Mouse (Mus musculus): ENCODE data around the gene Ces2b. TPM values are rescaled to one million over a fixed set of nuclear protein-coding genes. Genes with fewer than 3 reads are reported as not detected.

The Ces2b gene
- polyA plus RNA-seq (2014; fragmentation: Nextera tagmentation; extraction: Ambion mirVana), result 0.17 TPM in 1 of 2 replicates, not detected in the other

DNA sequence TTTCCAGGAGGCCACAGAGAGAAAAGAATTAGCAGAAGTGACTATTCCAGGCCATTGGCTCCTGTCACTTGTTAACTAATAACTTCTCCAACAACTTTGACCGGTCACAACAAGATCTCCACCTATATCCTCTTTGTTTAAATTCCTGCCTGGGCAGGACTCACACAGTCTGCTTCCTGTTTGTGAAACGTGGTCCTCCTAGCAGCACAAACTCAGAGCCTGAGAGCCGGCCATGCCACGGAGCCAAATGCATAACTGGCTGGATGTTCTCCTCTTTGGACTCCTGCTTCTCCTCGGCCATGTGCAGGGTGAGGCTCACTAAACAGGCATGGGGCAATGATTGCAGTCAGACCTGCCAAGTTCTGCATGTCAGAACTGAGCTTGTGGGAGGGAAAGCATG lies at the start of gene Ces2b:
Gene Ces2b (plus strand): TSS at position 133 of the 400 bp plus-strand sequence.
- Histone ChIP-seq H3K9me3 (replicated peaks; ENCODE audit: control insufficient read depth, low read length) (no peaks in the 10 kb centered on the region), H3K4me2 (ENCODE audit: low read depth, low read length) (no peak within 1 kb of the TSS), H3K36me3 (replicated peaks; ENCODE audit: control insufficient read depth, insufficient read depth, low read depth, low read length) (no peaks in the 10 kb centered on the region), H3K9ac (replicated peaks; ENCODE audit: low read length) (no peak within 1 kb of the TSS), H3K4me3 (ENCODE audit: low read depth, low read length) (no peak within 1 kb of the TSS), H3K4me1 (ENCODE audit: control insufficient read depth, insufficient read depth, low read length) (no peaks in the 10 kb centered on the region), H3K27me3 (ENCODE audit: control insufficient read depth, insufficient read depth, low read length) (no peaks in the 10 kb centered on the region), H3K27ac (replicated peaks; ENCODE audit: low read depth, low read length) (no peak within 1 kb of the TSS)
- no peak for DNase-seq (ENCODE audit: low spot score)
- 75% methylated on average over 5 of the region's 5 CpGs for WGBS
- ATAC-seq (replicated peaks; ENCODE audit: insufficient number of reproducible peaks, low FRiP score, low TSS enrichment, low read depth), result no peak

DNA sequence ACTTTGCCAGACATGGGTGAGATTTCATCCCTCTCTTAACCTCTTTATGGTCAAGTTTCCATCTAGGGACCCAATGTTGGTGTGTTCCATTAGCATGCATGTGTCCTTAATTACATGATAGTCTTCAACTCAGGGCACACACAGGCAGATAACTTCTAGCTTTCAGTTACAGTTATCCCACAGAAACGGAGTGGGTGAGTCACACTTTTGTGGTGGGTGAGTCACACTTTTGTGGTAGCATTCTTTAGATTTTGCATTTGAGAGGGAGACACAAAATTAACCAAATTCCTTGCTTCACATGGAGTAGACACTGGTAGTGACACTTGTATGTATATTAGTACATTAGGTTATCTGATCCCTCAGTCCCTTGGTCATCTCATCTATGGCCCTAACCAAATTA lies 44.3 kb upstream of the Ces2b start:
- H3K9me3 ChIP-seq (replicated peaks; ENCODE audit: control insufficient read depth, low read length), result no peaks in the 10 kb centered on the region
- no peaks in the 10 kb centered on the region for H3K36me3 ChIP-seq (replicated peaks; ENCODE audit: control insufficient read depth, insufficient read depth, low read depth, low read length)
- no peak overlapping the region for H3K27ac ChIP-seq (replicated peaks; ENCODE audit: low read depth, low read length)
- no peak overlapping the region for H3K4me3 ChIP-seq (ENCODE audit: low read depth, low read length)
- no peak for ATAC-seq (replicated peaks; ENCODE audit: insufficient number of reproducible peaks, low FRiP score, low TSS enrichment, low read depth)
- H3K4me1 ChIP-seq (ENCODE audit: control insufficient read depth, insufficient read depth, low read length), result no peaks in the 10 kb centered on the region
- no peaks in the 10 kb centered on the region for H3K27me3 ChIP-seq (ENCODE audit: control insufficient read depth, insufficient read depth, low read length)
- WGBS, result 64% methylated on average over 1 of the region's 1 CpGs
- no peak overlapping the region for H3K9ac ChIP-seq (replicated peaks; ENCODE audit: low read length)
- no peak overlapping the region for H3K4me2 ChIP-seq (ENCODE audit: low read depth, low read length)
- DNase-seq (ENCODE audit: low spot score), result no peak

DNA sequence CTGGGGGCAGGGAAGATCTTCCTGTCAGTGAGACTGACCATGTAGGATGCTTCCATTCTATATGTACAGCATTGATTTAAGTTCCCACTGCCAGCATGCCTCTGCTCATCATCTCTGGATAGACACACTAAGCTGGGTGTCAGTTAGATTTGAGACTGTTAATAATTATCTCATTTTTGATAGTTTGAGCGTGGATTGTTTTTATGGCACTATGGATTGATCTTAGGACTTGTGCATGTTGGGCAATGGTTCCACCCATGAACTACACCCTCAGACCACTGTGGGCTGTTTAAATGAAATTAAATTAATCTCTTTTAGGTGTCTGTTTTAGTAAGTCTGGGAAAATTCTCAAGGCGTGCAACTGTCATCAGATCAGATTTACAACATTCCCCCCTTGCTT lies 42.4 kb upstream of the Ces2b start:
- no peaks in the 10 kb centered on the region for H3K27me3 ChIP-seq (ENCODE audit: control insufficient read depth, insufficient read depth, low read length)
- H3K36me3 ChIP-seq (replicated peaks; ENCODE audit: control insufficient read depth, insufficient read depth, low read depth, low read length), result no peaks in the 10 kb centered on the region
- DNase-seq (ENCODE audit: low spot score) (no peak), ATAC-seq (replicated peaks; ENCODE audit: insufficient number of reproducible peaks, low FRiP score, low TSS enrichment, low read depth) (no peak)
- no peak overlapping the region for H3K27ac ChIP-seq (replicated peaks; ENCODE audit: low read depth, low read length)
- H3K9me3 ChIP-seq (replicated peaks; ENCODE audit: control insufficient read depth, low read length), result no peaks in the 10 kb centered on the region
- H3K9ac ChIP-seq (replicated peaks; ENCODE audit: low read length), result no peak overlapping the region
- H3K4me3 ChIP-seq (ENCODE audit: low read depth, low read length), result no peak overlapping the region
- H3K4me1 ChIP-seq (ENCODE audit: control insufficient read depth, insufficient read depth, low read length), result no peaks in the 10 kb centered on the region
- WGBS, result 74% methylated on average over 2 of the region's 2 CpGs
- H3K4me2 ChIP-seq (ENCODE audit: low read depth, low read length), result no peak overlapping the region

DNA sequence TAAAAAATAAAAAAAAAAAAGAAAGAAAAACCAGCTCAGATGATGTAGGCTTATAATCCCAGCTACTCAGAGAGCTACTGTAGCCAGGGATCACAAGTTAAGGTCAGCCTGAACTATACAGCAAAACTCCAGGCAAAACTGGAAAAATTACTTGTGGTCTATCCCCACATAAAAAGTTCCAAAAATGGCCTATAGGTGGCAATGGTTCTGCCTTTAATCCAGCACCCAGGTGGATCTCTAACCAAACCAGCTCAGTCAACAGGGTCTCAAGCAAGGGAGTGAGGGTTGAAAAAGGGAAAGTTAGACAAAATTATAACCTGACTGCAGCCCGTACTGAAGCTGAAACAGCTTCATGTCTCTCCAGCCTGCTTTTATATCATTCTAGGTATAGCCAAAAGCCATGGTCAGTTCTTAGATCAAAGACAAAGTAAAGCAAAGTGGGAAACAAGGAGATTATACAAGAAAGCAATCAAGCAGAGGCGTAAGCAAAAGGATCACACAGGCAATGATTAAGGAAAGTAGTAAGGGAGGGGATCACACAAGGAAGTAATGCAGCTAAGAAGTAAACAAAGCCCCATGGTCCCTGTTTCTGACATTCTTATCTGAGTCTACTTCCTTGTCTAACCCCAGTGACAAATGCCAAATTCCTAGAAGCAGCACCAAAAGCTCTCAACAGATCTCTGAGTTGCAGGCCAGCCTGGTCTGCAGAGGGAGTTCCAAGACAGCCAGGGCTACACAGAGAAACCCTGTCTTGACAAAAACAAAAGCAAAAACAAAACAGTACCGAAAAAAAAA lies 41.3 kb upstream of the Ces2b start:
- H3K4me3 ChIP-seq (ENCODE audit: low read depth, low read length), result no peak overlapping the region
- WGBS, result 67% methylated on average over 3 of the region's 3 CpGs
- H3K27me3 ChIP-seq (ENCODE audit: control insufficient read depth, insufficient read depth, low read length), result no peaks in the 10 kb centered on the region
- H3K36me3 ChIP-seq (replicated peaks; ENCODE audit: control insufficient read depth, insufficient read depth, low read depth, low read length), result no peaks in the 10 kb centered on the region
- H3K4me1 ChIP-seq (ENCODE audit: control insufficient read depth, insufficient read depth, low read length), result no peaks in the 10 kb centered on the region
- H3K9me3 ChIP-seq (replicated peaks; ENCODE audit: control insufficient read depth, low read length), result no peaks in the 10 kb centered on the region
- no peak overlapping the region for H3K9ac ChIP-seq (replicated peaks; ENCODE audit: low read length)
- H3K27ac ChIP-seq (replicated peaks; ENCODE audit: low read depth, low read length), result no peak overlapping the region
- DNase-seq (ENCODE audit: low spot score), result peak; percentile 61
- ATAC-seq (replicated peaks; ENCODE audit: insufficient number of reproducible peaks, low FRiP score, low TSS enrichment, low read depth), result no peak
- no peak overlapping the region for H3K4me2 ChIP-seq (ENCODE audit: low read depth, low read length)

DNA sequence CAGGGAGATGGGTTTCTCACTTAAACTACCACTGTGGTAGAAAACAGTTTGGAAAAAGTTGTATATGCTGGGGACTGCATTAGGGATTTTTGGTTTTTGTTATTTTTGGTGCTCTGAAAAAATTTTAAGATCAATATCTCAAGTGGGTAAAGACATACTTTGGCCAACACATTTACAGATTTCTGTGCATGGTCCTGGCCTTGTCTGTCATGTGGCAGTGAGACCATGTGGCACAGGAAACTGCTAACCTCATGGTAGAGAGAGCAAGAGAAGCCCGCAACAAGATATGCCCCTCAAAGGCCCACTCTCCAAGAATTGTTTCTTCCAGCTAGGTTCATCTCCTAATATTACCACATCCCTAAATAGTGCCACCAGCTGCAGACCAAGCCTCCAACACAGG lies 32.0 kb upstream of the Ces2b start:
- 77% methylated on average over 1 of the region's 1 CpGs for WGBS
- H3K27ac ChIP-seq (replicated peaks; ENCODE audit: low read depth, low read length), result no peak overlapping the region

DNA sequence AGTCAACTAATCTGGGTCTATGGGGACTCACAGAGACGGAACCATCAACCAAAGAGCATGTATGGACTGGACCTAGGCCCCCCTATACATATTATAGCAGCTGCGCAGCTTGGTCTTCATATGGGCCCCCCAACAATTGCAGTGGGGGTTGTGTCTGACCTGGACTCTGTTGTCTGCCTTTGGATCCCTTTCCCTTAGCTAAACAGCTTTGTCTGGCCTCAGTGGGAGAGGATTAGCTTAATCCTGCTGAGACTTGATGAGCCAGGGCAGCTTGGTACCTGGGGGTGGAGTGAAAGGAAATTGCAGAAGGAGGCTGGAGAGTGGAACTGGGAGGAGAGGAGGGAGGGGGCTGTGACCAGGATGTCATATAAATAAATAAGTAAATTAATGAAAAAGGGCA lies 25.2 kb upstream of the Ces2b start:
- DNase-seq (ENCODE audit: low spot score), result no peak
- no peaks in the 10 kb centered on the region for H3K4me1 ChIP-seq (ENCODE audit: control insufficient read depth, insufficient read depth, low read length)
- no peak overlapping the region for H3K4me2 ChIP-seq (ENCODE audit: low read depth, low read length)
- H3K27ac ChIP-seq (replicated peaks; ENCODE audit: low read depth, low read length), result no peak overlapping the region
- WGBS, result 18% methylated on average over 2 of the region's 2 CpGs
- no peak for ATAC-seq (replicated peaks; ENCODE audit: insufficient number of reproducible peaks, low FRiP score, low TSS enrichment, low read depth)
- H3K36me3 ChIP-seq (replicated peaks; ENCODE audit: control insufficient read depth, insufficient read depth, low read depth, low read length), result no peaks in the 10 kb centered on the region
- H3K27me3 ChIP-seq (ENCODE audit: control insufficient read depth, insufficient read depth, low read length), result no peaks in the 10 kb centered on the region
- H3K4me3 ChIP-seq (ENCODE audit: low read depth, low read length), result no peak overlapping the region
- no peak overlapping the region for H3K9ac ChIP-seq (replicated peaks; ENCODE audit: low read length)
- H3K9me3 ChIP-seq (replicated peaks; ENCODE audit: control insufficient read depth, low read length), result no peaks in the 10 kb centered on the region

More for the DNA sequence above, 32.0 kb upstream of the Ces2b start:
- ATAC-seq (replicated peaks; ENCODE audit: insufficient number of reproducible peaks, low FRiP score, low TSS enrichment, low read depth) (no peak), DNase-seq (ENCODE audit: low spot score) (no peak)
- no peaks in the 10 kb centered on the region for H3K36me3 ChIP-seq (replicated peaks; ENCODE audit: control insufficient read depth, insufficient read depth, low read depth, low read length)
- no peak overlapping the region for H3K4me3 ChIP-seq (ENCODE audit: low read depth, low read length)
- no peaks in the 10 kb centered on the region for H3K4me1 ChIP-seq (ENCODE audit: control insufficient read depth, insufficient read depth, low read length)
- H3K27me3 ChIP-seq (ENCODE audit: control insufficient read depth, insufficient read depth, low read length), result no peaks in the 10 kb centered on the region
- no peaks in the 10 kb centered on the region for H3K9me3 ChIP-seq (replicated peaks; ENCODE audit: control insufficient read depth, low read length)
- no peak overlapping the region for H3K9ac ChIP-seq (replicated peaks; ENCODE audit: low read length)
- no peak overlapping the region for H3K4me2 ChIP-seq (ENCODE audit: low read depth, low read length)

DNA sequence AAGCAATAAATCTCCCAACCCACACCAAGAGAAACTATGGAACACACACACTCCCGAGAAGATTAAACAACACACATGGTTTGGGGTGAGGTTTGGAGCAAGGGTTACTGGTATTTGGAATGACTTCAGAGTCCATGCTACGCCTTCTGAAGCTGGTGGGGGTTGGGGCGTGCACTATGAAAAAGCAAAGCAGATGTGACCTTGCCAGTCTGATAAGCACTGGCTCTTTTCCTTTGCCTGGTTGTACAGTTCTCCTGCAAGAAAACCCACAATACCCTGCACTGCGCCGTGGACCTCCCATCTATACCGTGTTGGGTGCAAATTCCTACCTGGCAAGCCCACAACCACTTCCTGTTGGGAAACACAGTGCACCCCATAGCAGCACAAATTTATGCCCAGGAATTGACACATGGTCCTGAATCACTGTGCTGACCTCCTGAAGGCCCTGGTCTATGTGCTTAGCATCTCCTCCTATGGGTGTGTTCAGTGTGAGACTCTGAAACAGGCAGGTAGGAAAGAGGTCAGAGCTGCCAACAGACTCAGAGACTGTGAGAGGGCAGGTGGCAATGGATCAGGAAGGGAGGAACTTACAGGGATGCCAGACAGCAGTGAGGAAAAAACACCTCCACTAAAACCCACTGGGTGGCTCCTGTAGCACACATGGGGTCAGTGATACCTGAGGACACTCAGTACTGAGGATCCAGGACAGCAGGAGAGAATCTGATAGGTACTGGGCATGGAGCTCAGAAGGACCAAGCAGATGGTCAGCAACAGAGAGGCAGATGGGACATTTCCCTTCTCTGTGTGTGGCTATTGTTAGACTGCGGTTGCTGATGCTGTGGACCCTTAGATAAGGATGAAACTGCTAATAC lies 22.6 kb upstream of the Ces2b start:
- Histone ChIP-seq H3K36me3 (replicated peaks; ENCODE audit: control insufficient read depth, insufficient read depth, low read depth, low read length) (no peaks in the 10 kb centered on the region), H3K9me3 (replicated peaks; ENCODE audit: control insufficient read depth, low read length) (no peaks in the 10 kb centered on the region), H3K4me3 (ENCODE audit: low read depth, low read length) (no peak overlapping the region), H3K27me3 (ENCODE audit: control insufficient read depth, insufficient read depth, low read length) (no peaks in the 10 kb centered on the region), H3K27ac (replicated peaks; ENCODE audit: low read depth, low read length) (no peak overlapping the region), H3K4me2 (ENCODE audit: low read depth, low read length) (no peak overlapping the region), H3K4me1 (ENCODE audit: control insufficient read depth, insufficient read depth, low read length) (no peaks in the 10 kb centered on the region), H3K9ac (replicated peaks; ENCODE audit: low read length) (no peak overlapping the region)
- whole genome bisulfite sequencing, result 73% methylated on average over 7 of the region's 7 CpGs
- DNase-seq (ENCODE audit: low spot score) (no peak), ATAC-seq (replicated peaks; ENCODE audit: insufficient number of reproducible peaks, low FRiP score, low TSS enrichment, low read depth) (no peak)

DNA sequence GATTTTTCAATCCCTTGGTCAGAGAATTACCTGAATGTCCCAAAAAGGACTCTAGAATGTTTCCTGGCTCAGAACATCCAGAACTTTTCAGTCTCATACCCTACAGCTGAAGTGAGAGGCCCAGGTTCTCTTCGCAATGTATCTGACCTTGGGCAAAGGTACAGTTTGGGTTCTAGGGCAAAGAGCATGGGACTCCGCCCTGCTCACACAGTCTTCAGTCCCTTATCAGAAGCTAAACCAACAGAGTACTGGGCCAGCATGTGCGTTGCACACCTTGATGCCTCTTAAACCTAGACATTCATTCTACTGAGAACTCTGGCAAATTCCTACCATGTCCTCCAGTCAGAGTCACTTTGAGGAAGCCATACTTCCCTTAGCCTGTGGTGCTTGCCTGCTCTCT lies 21.9 kb upstream of the Ces2b start:
- Histone ChIP-seq H3K9me3 (replicated peaks; ENCODE audit: control insufficient read depth, low read length) (no peaks in the 10 kb centered on the region), H3K27ac (replicated peaks; ENCODE audit: low read depth, low read length) (no peak overlapping the region), H3K4me1 (ENCODE audit: control insufficient read depth, insufficient read depth, low read length) (no peaks in the 10 kb centered on the region), H3K36me3 (replicated peaks; ENCODE audit: control insufficient read depth, insufficient read depth, low read depth, low read length) (no peaks in the 10 kb centered on the region), H3K4me3 (ENCODE audit: low read depth, low read length) (no peak overlapping the region), H3K27me3 (ENCODE audit: control insufficient read depth, insufficient read depth, low read length) (no peaks in the 10 kb centered on the region), H3K9ac (replicated peaks; ENCODE audit: low read length) (no peak overlapping the region), H3K4me2 (ENCODE audit: low read depth, low read length) (no peak overlapping the region)
- ATAC-seq (replicated peaks; ENCODE audit: insufficient number of reproducible peaks, low FRiP score, low TSS enrichment, low read depth) (no peak), DNase-seq (ENCODE audit: low spot score) (no peak)
- WGBS, result 92% methylated on average over 3 of the region's 3 CpGs

Measured in embryonic facial prominence, embryonic 11.5 days (tissue).